Mouse (Mus musculus) MEL (cell line): ENCODE results near the gene Olfr1131. TPM values are rescaled to one million over a fixed set of nuclear protein-coding genes. Genes with fewer than 3 reads are reported as not detected.
"Not testable (repeated sequence)": the region's sequence is repeated elsewhere in the genome, so short reads cannot be mapped to it uniquely, and the experiment has no call there.

Experiments
- DNase-seq: peaks from one replicate; pipeline ENCODE4 v3.0.0; 2011; ENCODE audit warnings: low read depth, low spot score
- H3K27ac ChIP-seq: 2 replicates; pipeline ENCODE4 v1.5.1; 2012; ENCODE audit warnings: low read depth, mild to moderate bottlenecking, control low read depth, low read length, moderate library complexity; ENCODE audit not compliant: control insufficient read depth
- H3K27me3 ChIP-seq, 2 experiments: fragments of 150-350 bp in 1 of 2; sonication (generic) in 1 of 2; 2 replicates each; pipeline ENCODE4 v1.6.1; 2012; ENCODE audit warnings: low read length in 2 of 2, mild to moderate bottlenecking in 2 of 2, improper control_type of control experiment in 1 of 2, moderate library complexity in 1 of 2; ENCODE audit not compliant: insufficient read depth in 2 of 2, control insufficient read depth in 1 of 2
- H3K36me3 ChIP-seq, 2 experiments: 2 replicates each; pipeline ENCODE4 v1.6.1; 2012 to 2014; ENCODE audit warnings: low read length in 2 of 2, improper control_type of control experiment in 1 of 2, inconsistent platforms in 1 of 2, mild to moderate bottlenecking in 1 of 2; ENCODE audit not compliant: insufficient read depth in 2 of 2, control insufficient read depth in 1 of 2
- H3K4me1 ChIP-seq, 2 experiments: fragments of 150-350 bp in 1 of 2; sonication (generic) in 1 of 2; 2 replicates each; pipeline ENCODE4 v1.6.1; 2012; ENCODE audit warnings: low read length in 2 of 2, improper control_type of control experiment in 1 of 2, mild to moderate bottlenecking in 1 of 2; ENCODE audit not compliant: insufficient read depth in 2 of 2, control insufficient read depth in 1 of 2
- H3K4me3 ChIP-seq, 2 experiments: fragments of 150-350 bp in 1 of 2; sonication (generic) in 1 of 2; 2 replicates each; pipeline ENCODE4 v1.5.1; 2012; ENCODE audit warnings: low read depth in 2 of 2, low read length in 2 of 2, mild to moderate bottlenecking in 2 of 2, moderate library complexity in 2 of 2, control low read depth in 1 of 2, improper control_type of control experiment in 1 of 2; ENCODE audit not compliant: control insufficient read depth in 1 of 2, insufficient read depth in 1 of 2
- H3K79me2 ChIP-seq: 2 replicates; pipeline ENCODE4 v1.6.1; 2012; ENCODE audit warnings: mild to moderate bottlenecking, low read length, moderate library complexity; ENCODE audit not compliant: control insufficient read depth, poor library complexity, insufficient read depth
- H3K9ac ChIP-seq: 2 replicates; pipeline ENCODE4 v1.6.1; 2012; ENCODE audit warnings: low read depth, mild to moderate bottlenecking, control low read depth, low read length, moderate library complexity; ENCODE audit not compliant: control insufficient read depth, poor library complexity, severe bottlenecking
- H3K9me3 ChIP-seq: fragments of 150-350 bp; sonication (generic); replicated peaks from 2 replicates; pipeline ENCODE4 v1.6.1; 2012; ENCODE audit warnings: mild to moderate bottlenecking, low read length, improper control_type of control experiment, moderate library complexity; ENCODE audit not compliant: insufficient read depth
- CHD1 ChIP-seq: IDR thresholded peaks from 2 replicates; pipeline ENCODE4 v1.6.1; 2012; ENCODE audit warnings: low read depth, mild to moderate bottlenecking, inconsistent platforms, low read length, improper control_type of control experiment
- E2F4 ChIP-seq: IDR thresholded peaks from 2 replicates; pipeline ENCODE4 v1.6.1; 2011; ENCODE audit warnings: low read depth, low read length, improper control_type of control experiment, borderline replicate concordance
- ELF1 ChIP-seq: IDR thresholded peaks from 2 replicates; pipeline ENCODE4 v1.6.1; 2014; ENCODE audit warnings: low read depth, mild to moderate bottlenecking, inconsistent platforms, low read length, improper control_type of control experiment, moderate library complexity
- ETS1 ChIP-seq: IDR thresholded peaks from 2 replicates; pipeline ENCODE4 v1.6.1; 2012; ENCODE audit warnings: low read depth, mild to moderate bottlenecking, inconsistent platforms, low read length, improper control_type of control experiment, moderate library complexity
- GATA1 ChIP-seq: IDR thresholded peaks from 2 replicates; pipeline ENCODE4 v1.6.1; 2011; ENCODE audit warnings: low read depth, low read length, improper control_type of control experiment
- JUND ChIP-seq: IDR thresholded peaks from 2 replicates; pipeline ENCODE4 v1.6.1; 2011; ENCODE audit warnings: low read depth, mild to moderate bottlenecking, improper control_type of control experiment, low read length
- KAT2A ChIP-seq: conservative IDR thresholded peaks from 2 replicates; pipeline ENCODE4 v1.6.1; 2012; ENCODE audit warnings: low read depth, low read length, improper control_type of control experiment, inconsistent platforms
- MAFK ChIP-seq: IDR thresholded peaks from 2 replicates; pipeline ENCODE4 v1.6.1; 2011; ENCODE audit warnings: low read depth, mild to moderate bottlenecking, low read length, improper control_type of control experiment, borderline replicate concordance
- MAX ChIP-seq: IDR thresholded peaks from 2 replicates; pipeline ENCODE4 v1.6.1; 2011; ENCODE audit warnings: low read length, improper control_type of control experiment
- MAZ ChIP-seq: IDR thresholded peaks from 2 replicates; pipeline ENCODE4 v1.6.1; 2012; ENCODE audit warnings: low read depth, mild to moderate bottlenecking, inconsistent platforms, low read length, improper control_type of control experiment
- MEF2A ChIP-seq: IDR thresholded peaks from 2 replicates; pipeline ENCODE4 v1.6.1; 2014; ENCODE audit warnings: low read depth, mild to moderate bottlenecking, inconsistent platforms, low read length, improper control_type of control experiment; ENCODE audit not compliant: poor library complexity, insufficient replicate concordance, severe bottlenecking; ENCODE audit errors: extremely low read depth
- NRF1 ChIP-seq: IDR thresholded peaks from 2 replicates; pipeline ENCODE4 v1.6.1; 2014; ENCODE audit warnings: low read depth, mild to moderate bottlenecking, inconsistent platforms, low read length, improper control_type of control experiment, moderate library complexity; ENCODE audit not compliant: poor library complexity, insufficient read depth, severe bottlenecking
- SMC3 ChIP-seq: IDR thresholded peaks from 2 replicates; pipeline ENCODE4 v1.6.1; 2011; ENCODE audit warnings: low read depth, low read length, improper control_type of control experiment
- TBP ChIP-seq: IDR thresholded peaks from 2 replicates; pipeline ENCODE4 v1.8.0; 2011; ENCODE audit warnings: low read depth, low read length, improper control_type of control experiment
- TCF12 ChIP-seq: IDR thresholded peaks from 2 replicates; pipeline ENCODE4 v1.6.1; 2014; ENCODE audit warnings: low read depth, mild to moderate bottlenecking, inconsistent platforms, low read length, improper control_type of control experiment, moderate library complexity
- UBTF ChIP-seq: IDR thresholded peaks from 2 replicates; pipeline ENCODE4 v1.6.1; 2012; ENCODE audit warnings: low read depth, mild to moderate bottlenecking, inconsistent platforms, low read length, improper control_type of control experiment, moderate library complexity, borderline replicate concordance; ENCODE audit not compliant: insufficient read depth
- ZMIZ1 ChIP-seq: IDR thresholded peaks from 2 replicates; pipeline ENCODE4 v1.6.1; 2012; ENCODE audit warnings: low read depth, mild to moderate bottlenecking, inconsistent platforms, low read length, improper control_type of control experiment, moderate library complexity
- polyA plus RNA-seq, 2 experiments: library from polyadenylated mRNA; stranded (reverse) in 1 of 2; unstranded in 1 of 2; fragments of >175 nt in 1 of 2; fragments of >200 nt in 1 of 2; gene quantifications; 2 replicates each; pipeline versions ENCODE4 v1.2.1 to v1.2.4; 2012; ENCODE audit warnings: low replicate concordance in 2 of 2, low read depth in 1 of 2; ENCODE audit not compliant: insufficient read length in 2 of 2, insufficient read depth in 1 of 2, missing spikeins in 1 of 2
- total RNA-seq: library from RNA; depleted of rRNA; stranded (reverse); fragments of 300-350 nt; gene quantifications from 2 replicates; pipeline ENCODE4 v1.2.3, GENCODE M21; 2012; rRNA removed

Olfr1131 gene
- not detected in 2 replicates for total RNA-seq
- polyA plus RNA-seq = not detected

- Histone ChIP-seq H3K4me1 (no peaks in the 10 kb centered on the region), H3K9ac (no peak within 1 kb of the TSS), H3K4me3 (no peak within 1 kb of the TSS), H3K36me3 (no peaks in the 10 kb centered on the region)
- TF ChIP-seq ZMIZ1 (no peak), UBTF (no peak), ELF1 (no peak), TBP (no peak), KAT2A (no peak), MEF2A (no peak), ETS1 (no peak), MAX (no peak), NRF1 (no peak), MAFK (no peak), TCF12 (no peak), CHD1 (no peak), E2F4 (no peak)
- TF ChIP-seq, all 39 proteins: peak for 0
- no peaks in the 10 kb centered on the region for H3K79me2 ChIP-seq
- no peaks in the 10 kb centered on the region for H3K9me3 ChIP-seq
- H3K27ac ChIP-seq = no peak within 1 kb of the TSS
- H3K27me3 ChIP-seq = no peaks in the 10 kb centered on the region
- DNase-seq = no peak
Measured at GRCm38 (mm10) chr2:87626804-87627203, at the start of gene Olfr1131. Gene Olfr1131 (plus strand): TSS chr2:87627104.

GRCm38 (mm10) chr2:87605912-87606311 lies 21.0 kb upstream of the Olfr1131 start, which contains the start of gene Olfr1130:
Gene Olfr1130 (plus strand): TSS chr2:87606212.
- H3K27me3 ChIP-seq, H3K9me3 ChIP-seq, DNase-seq, H3K4me3 ChIP-seq, H3K9ac ChIP-seq, H3K4me1 ChIP-seq, H3K79me2 ChIP-seq, H3K27ac ChIP-seq, H3K36me3 ChIP-seq: not testable (repeated sequence)

GRCm38 (mm10) chr2:87637435-87637834 lies 10.5 kb downstream of the Olfr1131 start, which contains the start of gene Olfr1132:
Gene Olfr1132 (minus strand): TSS chr2:87637535.
- Histone ChIP-seq H3K4me1 (no peaks in the 10 kb centered on the region), H3K4me3 (no peak within 1 kb of the TSS), H3K36me3 (no peaks in the 10 kb centered on the region), H3K27ac (no peak within 1 kb of the TSS)
- DNase-seq = no peak
- no peak for TF ChIP-seq MAZ
- TF ChIP-seq GATA1 = no peak
- no peak for TF ChIP-seq JUND
- TF ChIP-seq SMC3 = no peak
- no peak for TF ChIP-seq MAFK
- TF ChIP-seq CHD1 = no peak
- TF ChIP-seq ETS1 = no peak
- TF ChIP-seq, all 39 proteins: peak for 0
- no peaks in the 10 kb centered on the region for H3K79me2 ChIP-seq
- no peaks in the 10 kb centered on the region for H3K27me3 ChIP-seq
- no peaks in the 10 kb centered on the region for H3K9me3 ChIP-seq
- H3K9ac ChIP-seq = no peak within 1 kb of the TSS
